Mouse (Mus musculus) right cerebral cortex, postnatal 10 days (tissue): Measurements from ENCODE around the gene Apol8.
"Not testable (repeated sequence)": the region's sequence is repeated elsewhere in the genome, so short reads cannot be mapped to it uniquely, and the experiment has no call there.

ENCODE experiments used
- DNase-seq, 2 experiments: peaks; one replicate each; pipeline ENCODE4 v3.0.0; 2021; ENCODE audit warnings: low spot score in 2 of 2

The Apol8 gene

DNA sequence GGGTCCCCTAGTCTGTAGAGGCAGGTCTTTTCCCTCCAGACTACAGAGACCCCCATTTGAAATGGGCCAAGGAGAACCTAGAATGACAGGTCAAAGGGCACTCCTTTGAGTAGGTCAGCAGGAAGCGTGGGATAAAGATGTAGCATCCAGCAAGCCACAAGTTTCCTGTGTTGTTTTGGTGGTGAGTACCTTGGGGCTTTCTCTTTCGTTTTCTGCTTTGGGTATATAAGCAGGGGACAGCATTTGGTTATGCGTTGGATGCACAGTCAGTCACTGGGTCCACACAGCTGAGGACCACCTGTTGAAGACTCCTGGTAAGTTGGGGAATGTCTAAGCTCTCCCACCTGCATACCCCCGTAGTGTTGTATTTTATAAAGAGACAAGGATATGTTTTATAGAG, 58.1 kb downstream of the Apol8 start, which contains the start of gene Apol7e:
Gene Apol7e (plus strand): TSS at position 202 of the 400 bp plus-strand sequence.
- not testable (repeated sequence) for DNase-seq
